Mouse (Mus musculus) embryonic fibroblast, embryonic 13.5 days (primary cell): ENCODE data around the gene Itgad.

Source experiments
- CTCF ChIP-seq: IDR thresholded peaks from 2 replicates; pipeline ENCODE4 v1.5.1; 2011; ENCODE audit warnings: mild to moderate bottlenecking, control low read depth, low read length, moderate library complexity, borderline replicate concordance; ENCODE audit not compliant: insufficient read depth
- POLR2A ChIP-seq: IDR thresholded peaks from 2 replicates; pipeline ENCODE4 v1.6.1; 2011; ENCODE audit warnings: low read depth, mild to moderate bottlenecking, control low read depth, low read length, moderate library complexity

- TF ChIP-seq CTCF (no peak), POLR2A (peak; percentile 19; the same call in 1 of the 2 replicates)
Observed at GRCm38 (mm10) chr7:128248081-128249042, 94.2 kb downstream of the Itgad start.
